Mouse (Mus musculus): ENCODE measurements around the gene Mical3. TPM values are rescaled to one million over a fixed set of nuclear protein-coding genes. Genes with fewer than 3 reads are reported as not detected.

The Mical3 gene
- total and polyA plus RNA-seq, 2 experiments from 2014 or later, result 17.5 to 78.7 TPM

GRCm38 (mm10) chr6:121139271-121139670 lies 8.5 kb upstream of the Mical3 start:
- Histone ChIP-seq H3K27ac (ENCODE audit: low read depth, low read length) (no peak overlapping the region), H3K4me1 (ENCODE audit: insufficient read depth) (no peaks in the 10 kb centered on the region), H3K27me3 (ENCODE audit: insufficient read depth, low read length) (no peaks in the 10 kb centered on the region), H3K4me2 (ENCODE audit: low read depth) (no peak overlapping the region), H3K36me3 (ENCODE audit: insufficient read depth) (no peaks in the 10 kb centered on the region), H3K9me3 (ENCODE audit: low read length) (no peaks in the 10 kb centered on the region), H3K9ac (no peak overlapping the region), H3K4me3 (ENCODE audit: low read depth, low read length) (no peak overlapping the region)
- no peak for ATAC-seq
- no peak for DNase-seq
- 95% methylated on average over 1 of the region's 1 CpGs for WGBS
- TF ChIP-seq CTCF (IDR thresholded peaks at IDR 0.05; ENCODE audit: low read depth), result no peak

DNA sequence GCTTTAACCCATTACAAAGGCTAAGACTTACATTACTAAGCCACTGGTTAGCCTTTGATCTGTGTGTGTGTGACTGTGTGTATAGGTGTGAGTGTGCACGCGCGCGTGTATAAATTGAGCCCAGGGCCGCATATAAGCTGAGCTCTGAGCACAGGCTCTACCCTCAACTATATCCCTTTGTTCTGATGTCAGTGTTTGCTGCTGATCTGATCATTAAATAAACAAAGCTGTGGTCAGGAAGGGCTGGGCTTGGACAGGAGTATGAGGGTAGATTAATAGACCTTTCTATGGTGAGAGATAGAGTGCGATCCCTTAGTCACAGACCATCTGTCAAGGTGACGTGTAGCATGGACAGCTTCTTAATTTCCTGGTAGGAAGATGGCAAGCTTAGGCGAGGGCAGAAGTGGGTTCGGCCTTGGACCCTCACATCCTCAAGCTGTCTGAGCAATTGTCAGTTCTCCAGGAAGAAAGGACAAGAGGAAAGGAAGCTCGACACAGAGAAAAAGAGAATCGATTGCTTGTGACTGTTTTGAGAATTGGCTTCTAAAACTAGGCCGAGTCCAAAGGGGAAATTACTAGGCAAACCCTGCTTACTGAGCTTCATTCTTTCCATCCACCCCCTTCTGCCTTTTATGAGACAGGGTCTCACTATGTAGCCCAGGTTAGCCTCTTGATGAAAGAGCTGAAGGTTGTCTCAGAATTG lies 7.7 kb upstream of the Mical3 start:
- Histone ChIP-seq H3K9ac (no peak overlapping the region), H3K4me1 (ENCODE audit: insufficient read depth) (no peaks in the 10 kb centered on the region), H3K4me3 (ENCODE audit: low read depth, low read length) (no peak overlapping the region), H3K9me3 (ENCODE audit: low read length) (no peaks in the 10 kb centered on the region), H3K4me2 (ENCODE audit: low read depth) (no peak overlapping the region), H3K36me3 (ENCODE audit: insufficient read depth) (no peaks in the 10 kb centered on the region), H3K27ac (ENCODE audit: low read depth, low read length) (no peak overlapping the region), H3K27me3 (ENCODE audit: insufficient read depth, low read length) (no peaks in the 10 kb centered on the region)
- no peak for TF ChIP-seq CTCF (IDR thresholded peaks at IDR 0.05; ENCODE audit: low read depth)
- ATAC-seq, result no peak
- no peak for DNase-seq
- WGBS, result 91% methylated on average over 12 of the region's 12 CpGs

DNA sequence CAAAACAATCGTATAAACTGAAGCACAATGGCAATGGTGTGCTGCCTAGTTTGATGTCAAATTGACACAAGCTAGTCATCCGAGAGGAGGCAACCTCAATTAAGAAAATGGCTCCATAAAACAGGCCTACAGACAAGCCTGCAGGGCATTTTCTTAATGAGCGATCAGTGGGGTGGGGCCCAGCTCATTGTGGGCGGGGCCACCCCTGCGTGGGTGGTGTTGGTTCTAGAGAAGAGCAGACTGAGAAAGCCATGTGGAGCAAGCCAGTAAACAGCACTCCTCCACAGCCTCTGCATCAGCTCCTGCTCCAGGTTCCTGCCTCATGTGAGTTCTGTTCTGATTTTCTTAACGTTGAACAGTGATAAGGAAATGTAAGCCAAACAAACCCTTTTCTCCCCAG lies 6.4 kb upstream of the Mical3 start:
- no peak overlapping the region for H3K4me2 ChIP-seq (ENCODE audit: low read depth)
- no peak overlapping the region for H3K27ac ChIP-seq (ENCODE audit: low read depth, low read length)
- no peak overlapping the region for H3K9ac ChIP-seq
- H3K4me1 ChIP-seq (ENCODE audit: insufficient read depth), result no peaks in the 10 kb centered on the region
- ATAC-seq, result no peak
- TF ChIP-seq CTCF (IDR thresholded peaks at IDR 0.05; ENCODE audit: low read depth), result no peak
- no peaks in the 10 kb centered on the region for H3K9me3 ChIP-seq (ENCODE audit: low read length)
- no peaks in the 10 kb centered on the region for H3K36me3 ChIP-seq (ENCODE audit: insufficient read depth)
- WGBS, result 50% methylated on average over 6 of the region's 6 CpGs
- H3K27me3 ChIP-seq (ENCODE audit: insufficient read depth, low read length), result no peaks in the 10 kb centered on the region
- no peak for DNase-seq
- no peak overlapping the region for H3K4me3 ChIP-seq (ENCODE audit: low read depth, low read length)

DNA sequence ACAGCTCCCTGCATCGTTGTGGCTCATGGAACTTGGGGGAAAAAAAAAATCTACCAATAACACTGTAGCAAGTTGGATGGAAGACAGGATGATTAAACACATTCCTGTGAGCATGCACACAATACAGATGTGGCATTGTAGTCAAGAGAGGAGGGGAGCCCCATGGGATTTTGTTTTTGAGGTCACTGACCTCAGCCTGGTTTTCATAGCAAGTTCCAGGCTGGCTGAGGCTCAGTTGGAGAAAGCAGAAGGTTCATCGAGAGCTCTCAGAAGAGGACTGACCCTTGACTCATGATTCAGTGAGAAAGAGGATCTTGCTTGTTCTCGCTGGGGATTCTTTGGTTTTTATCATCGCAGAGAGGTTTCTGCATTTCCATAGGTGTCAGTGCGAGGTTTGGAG lies 4.1 kb upstream of the Mical3 start:
- no peak for ATAC-seq

GRCm38 (mm10) chr6:121134249-121134648 lies 3.5 kb upstream of the Mical3 start:
- Histone ChIP-seq H3K9me3 (ENCODE audit: low read length) (no peaks in the 10 kb centered on the region), H3K4me3 (ENCODE audit: low read depth, low read length) (no peak overlapping the region), H3K27ac (ENCODE audit: low read depth, low read length) (no peak overlapping the region), H3K4me2 (ENCODE audit: low read depth) (no peak overlapping the region), H3K36me3 (ENCODE audit: insufficient read depth) (no peaks in the 10 kb centered on the region), H3K27me3 (ENCODE audit: insufficient read depth, low read length) (no peaks in the 10 kb centered on the region), H3K4me1 (ENCODE audit: insufficient read depth) (no peaks in the 10 kb centered on the region), H3K9ac (no peak overlapping the region)
- DNase-seq, result no peak
- WGBS, result 14% methylated on average over 3 of the region's 3 CpGs
- no peak for TF ChIP-seq CTCF (IDR thresholded peaks at IDR 0.05; ENCODE audit: low read depth)
- ATAC-seq, result no peak

More for the DNA sequence above, 4.1 kb upstream of the Mical3 start:
- 58% methylated on average over 5 of the region's 5 CpGs for WGBS
- Histone ChIP-seq H3K9me3 (ENCODE audit: low read length) (no peaks in the 10 kb centered on the region), H3K27me3 (ENCODE audit: insufficient read depth, low read length) (no peaks in the 10 kb centered on the region), H3K4me3 (ENCODE audit: low read depth, low read length) (no peak overlapping the region), H3K36me3 (ENCODE audit: insufficient read depth) (no peaks in the 10 kb centered on the region), H3K9ac (no peak overlapping the region), H3K4me2 (ENCODE audit: low read depth) (no peak overlapping the region), H3K4me1 (ENCODE audit: insufficient read depth) (no peaks in the 10 kb centered on the region), H3K27ac (ENCODE audit: low read depth, low read length) (no peak overlapping the region)
- DNase-seq, result no peak
- TF ChIP-seq CTCF (IDR thresholded peaks at IDR 0.05; ENCODE audit: low read depth), result no peak

- Histone ChIP-seq H3K27me3 (ENCODE audit: insufficient read depth, low read length) (no peaks in the 10 kb centered on the region), H3K9me3 (ENCODE audit: low read length) (no peaks in the 10 kb centered on the region), H3K27ac (ENCODE audit: low read depth, low read length) (peak overlapping the region; percentile 97), H3K4me2 (ENCODE audit: low read depth) (peak overlapping the region; percentile 74), H3K4me3 (ENCODE audit: low read depth, low read length) (peak overlapping the region; percentile 57), H3K9ac (peak overlapping the region; percentile 95), H3K4me1 (ENCODE audit: insufficient read depth) (peaks cover 7% of the 10 kb centered on the region; the same call in 1 of the 2 replicates), H3K36me3 (ENCODE audit: insufficient read depth) (no peaks in the 10 kb centered on the region)
- under 1% methylated on average over 32 of the region's 32 CpGs for WGBS
- DNase-seq (peak; percentile 95), ATAC-seq (peak; percentile 91)
- TF ChIP-seq CTCF (IDR thresholded peaks at IDR 0.05; ENCODE audit: low read depth), result peak; percentile 96
Observed at GRCm38 (mm10) chr6:121130039-121130705, 627 bp downstream of the Mical3 start.

DNA sequence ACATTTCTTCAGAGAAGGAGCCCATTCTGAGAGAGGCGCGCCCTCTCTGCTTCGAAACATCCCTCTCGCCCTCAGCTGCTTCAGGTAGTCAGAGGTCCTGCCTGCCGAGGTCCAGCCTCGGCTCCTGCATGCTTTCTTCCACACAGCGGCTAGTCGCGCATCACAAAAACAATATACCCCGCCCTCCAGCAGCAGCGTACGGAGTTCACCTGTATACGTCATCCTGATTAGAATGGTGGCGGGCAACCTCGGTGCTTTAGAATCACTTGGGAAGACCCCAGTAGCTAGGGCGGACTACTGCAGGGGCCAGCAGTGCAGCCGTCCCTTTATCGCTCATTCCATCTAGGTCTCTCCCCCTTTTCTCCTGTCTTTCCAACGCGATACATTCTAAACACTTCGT lies 1.3 kb downstream of the Mical3 start:
- peak; percentile 51 for ATAC-seq
- Histone ChIP-seq H3K27ac (ENCODE audit: low read depth, low read length) (peak overlapping the region; percentile 97), H3K27me3 (ENCODE audit: insufficient read depth, low read length) (no peaks in the 10 kb centered on the region), H3K36me3 (ENCODE audit: insufficient read depth) (no peaks in the 10 kb centered on the region), H3K4me3 (ENCODE audit: low read depth, low read length) (peak overlapping the region; percentile 57), H3K4me2 (ENCODE audit: low read depth) (peak overlapping the region; percentile 74), H3K9me3 (ENCODE audit: low read length) (no peaks in the 10 kb centered on the region), H3K4me1 (ENCODE audit: insufficient read depth) (peaks cover 7% of the 10 kb centered on the region; the same call in 1 of the 2 replicates), H3K9ac (peak overlapping the region; percentile 95)
- peak; percentile 76 for DNase-seq
- WGBS, result 3% methylated on average over 21 of the region's 21 CpGs
- no peak for TF ChIP-seq CTCF (IDR thresholded peaks at IDR 0.05; ENCODE audit: low read depth)

All from forebrain, postnatal 0 days (tissue).